Mouse (Mus musculus): ENCODE results near the gene Pkd1l2. TPM values are rescaled to one million over a fixed set of nuclear protein-coding genes. Genes with fewer than 3 reads are reported as not detected.

The Pkd1l2 gene
- polyA plus RNA-seq, 1 experiment = 0.02 TPM

GRCm38 (mm10) chr8:117115676-117116446 is 33.6 kb upstream of the Pkd1l2 start:
- TF ChIP-seq POLR2A (IDR thresholded peaks at IDR 0.05; ENCODE audit: borderline replicate concordance, insufficient read depth, low read length) (no peak), CTCF (IDR thresholded peaks at IDR 0.05; ENCODE audit: borderline replicate concordance, insufficient read depth, low read depth, low read length) (no peak; the same call in 1 of the 2 replicates)
- Histone ChIP-seq H3K4me1 (ENCODE audit: control insufficient read depth, insufficient read depth, low read length) (peaks cover 5% of the 10 kb centered on the region), H3K27me3 (ENCODE audit: control insufficient read depth, insufficient read depth, low read length) (no peaks in the 10 kb centered on the region), H3K27ac (ENCODE audit: insufficient read depth, low read length) (no peak overlapping the region), H3K4me3 (replicated peaks; ENCODE audit: insufficient read depth, low read depth, low read length) (peak overlapping the region; percentile 31)
- peak; percentile 51 to 59 for DNase-seq
- 10% methylated on average over 13 of the region's 13 CpGs for WGBS

GRCm38 (mm10) chr8:117115094-117115493 is 32.8 kb upstream of the Pkd1l2 start:
- H3K4me1 ChIP-seq (ENCODE audit: control insufficient read depth, insufficient read depth, low read length) = peaks cover 5% of the 10 kb centered on the region
- H3K27ac ChIP-seq (ENCODE audit: insufficient read depth, low read length) = no peak overlapping the region
- no peaks in the 10 kb centered on the region for H3K27me3 ChIP-seq (ENCODE audit: control insufficient read depth, insufficient read depth, low read length)
- no peak for DNase-seq
- WGBS = 57% methylated on average over 6 of the region's 6 CpGs
- TF ChIP-seq POLR2A (IDR thresholded peaks at IDR 0.05; ENCODE audit: borderline replicate concordance, insufficient read depth, low read length) (no peak), CTCF (IDR thresholded peaks at IDR 0.05; ENCODE audit: borderline replicate concordance, insufficient read depth, low read depth, low read length) (no peak)
- no peak overlapping the region for H3K4me3 ChIP-seq (replicated peaks; ENCODE audit: insufficient read depth, low read depth, low read length)

GRCm38 (mm10) chr8:117112261-117112660 is 30.0 kb upstream of the Pkd1l2 start:
- no peak for TF ChIP-seq POLR2A (IDR thresholded peaks at IDR 0.05; ENCODE audit: borderline replicate concordance, insufficient read depth, low read length)
- no peak for TF ChIP-seq CTCF (IDR thresholded peaks at IDR 0.05; ENCODE audit: borderline replicate concordance, insufficient read depth, low read depth, low read length)
- Histone ChIP-seq H3K27ac (ENCODE audit: insufficient read depth, low read length) (no peak overlapping the region), H3K27me3 (ENCODE audit: control insufficient read depth, insufficient read depth, low read length) (no peaks in the 10 kb centered on the region), H3K4me1 (ENCODE audit: control insufficient read depth, insufficient read depth, low read length) (peaks cover 5% of the 10 kb centered on the region), H3K4me3 (replicated peaks; ENCODE audit: insufficient read depth, low read depth, low read length) (no peak overlapping the region)
- no peak for DNase-seq
- 73% methylated on average over 8 of the region's 8 CpGs for WGBS

- 48% methylated on average over 3 of the region's 3 CpGs for WGBS
- Histone ChIP-seq H3K27me3 (ENCODE audit: control insufficient read depth, insufficient read depth, low read length) (no peaks in the 10 kb centered on the region), H3K4me3 (replicated peaks; ENCODE audit: insufficient read depth, low read depth, low read length) (no peak overlapping the region), H3K27ac (ENCODE audit: insufficient read depth, low read length) (no peak overlapping the region), H3K4me1 (ENCODE audit: control insufficient read depth, insufficient read depth, low read length) (peaks cover 5% of the 10 kb centered on the region)
- no peak for TF ChIP-seq POLR2A (IDR thresholded peaks at IDR 0.05; ENCODE audit: borderline replicate concordance, insufficient read depth, low read length)
- TF ChIP-seq CTCF (IDR thresholded peaks at IDR 0.05; ENCODE audit: borderline replicate concordance, insufficient read depth, low read depth, low read length) = no peak
- no peak for DNase-seq
Observed at GRCm38 (mm10) chr8:117111641-117112040, 29.4 kb upstream of the Pkd1l2 start.

- Histone ChIP-seq H3K27me3 (ENCODE audit: control insufficient read depth, insufficient read depth, low read length) (no peaks in the 10 kb centered on the region), H3K4me3 (replicated peaks; ENCODE audit: insufficient read depth, low read depth, low read length) (no peak overlapping the region), H3K27ac (ENCODE audit: insufficient read depth, low read length) (no peak overlapping the region), H3K4me1 (ENCODE audit: control insufficient read depth, insufficient read depth, low read length) (no peaks in the 10 kb centered on the region)
- TF ChIP-seq CTCF (IDR thresholded peaks at IDR 0.05; ENCODE audit: borderline replicate concordance, insufficient read depth, low read depth, low read length) = peak; percentile 32; the same call in 1 of the 2 replicates
- no peak for TF ChIP-seq POLR2A (IDR thresholded peaks at IDR 0.05; ENCODE audit: borderline replicate concordance, insufficient read depth, low read length)
- DNase-seq = peak; percentile 16 to 29
- WGBS = 44% methylated on average over 16 of the region's 16 CpGs
Observed at GRCm38 (mm10) chr8:117109801-117110390, 27.6 kb upstream of the Pkd1l2 start.

GRCm38 (mm10) chr8:117109018-117109711 is 26.9 kb upstream of the Pkd1l2 start:
- Histone ChIP-seq H3K4me1 (ENCODE audit: control insufficient read depth, insufficient read depth, low read length) (no peaks in the 10 kb centered on the region), H3K27me3 (ENCODE audit: control insufficient read depth, insufficient read depth, low read length) (no peaks in the 10 kb centered on the region), H3K4me3 (replicated peaks; ENCODE audit: insufficient read depth, low read depth, low read length) (no peak overlapping the region), H3K27ac (ENCODE audit: insufficient read depth, low read length) (no peak overlapping the region)
- no peak for TF ChIP-seq POLR2A (IDR thresholded peaks at IDR 0.05; ENCODE audit: borderline replicate concordance, insufficient read depth, low read length)
- TF ChIP-seq CTCF (IDR thresholded peaks at IDR 0.05; ENCODE audit: borderline replicate concordance, insufficient read depth, low read depth, low read length) = peak; percentile 15; the same call in 1 of the 2 replicates
- no peak for DNase-seq
- 95% methylated on average over 19 of the region's 19 CpGs for WGBS

GRCm38 (mm10) chr8:117107533-117107932 is 25.3 kb upstream of the Pkd1l2 start:
- Histone ChIP-seq H3K27me3 (ENCODE audit: control insufficient read depth, insufficient read depth, low read length) (no peaks in the 10 kb centered on the region), H3K4me1 (ENCODE audit: control insufficient read depth, insufficient read depth, low read length) (no peaks in the 10 kb centered on the region)
- WGBS = 13% methylated on average over 9 of the region's 9 CpGs

More at GRCm38 (mm10) chr8:117107533-117107932, 25.3 kb upstream of the Pkd1l2 start:
- DNase-seq = peak; percentile 40 to 67
- Histone ChIP-seq H3K27ac (ENCODE audit: insufficient read depth, low read length) (no peak overlapping the region), H3K4me3 (replicated peaks; ENCODE audit: insufficient read depth, low read depth, low read length) (no peak overlapping the region)
- TF ChIP-seq CTCF (IDR thresholded peaks at IDR 0.05; ENCODE audit: borderline replicate concordance, insufficient read depth, low read depth, low read length) = peak; percentile 88
- TF ChIP-seq POLR2A (IDR thresholded peaks at IDR 0.05; ENCODE audit: borderline replicate concordance, insufficient read depth, low read length) = no peak

Measured in cerebellum, adult 2 months (tissue).